Mouse (Mus musculus): Measurements from ENCODE around the gene Dhps. TPM values are rescaled to one million over a fixed set of nuclear protein-coding genes. Genes with fewer than 3 reads are reported as not detected.

The Dhps gene
- total RNA-seq, 1 experiment from 2014 or later = 15.5 TPM

GRCm38 (mm10) chr8:85122995-85123394 is 51.4 kb downstream of the Dhps start, which contains the start of gene Zfp791:
Gene Zfp791, minus strand, starts transcription at chr8:85123095.
- no peak for ATAC-seq (replicated peaks in 1 of 2; ENCODE audit: insufficient read depth in 1 of 2, low FRiP score in 2 of 2, low TSS enrichment in 1 of 2, low read depth in 1 of 2, poor library complexity in 2 of 2, severe bottlenecking in 2 of 2)

GRCm38 (mm10) chr8:85123691-85124090 is 52.1 kb downstream of the Dhps start:
- ATAC-seq (replicated peaks in 1 of 2; ENCODE audit: insufficient read depth in 1 of 2, low FRiP score in 2 of 2, low TSS enrichment in 1 of 2, low read depth in 1 of 2, poor library complexity in 2 of 2, severe bottlenecking in 2 of 2) = no peak

Other genes with a start within 250 kb of the Dhps start
- gene Dand5, start 248.9 kb upstream of the Dhps start, total RNA-seq (2017) = 3.8 and 7.4 TPM in 2 replicates
- gene Gadd45gip1, start 240.2 kb upstream of the Dhps start, total RNA-seq (2017) = 29.8 and 38.8 TPM in 2 replicates
- 27.4 and 32.7 TPM in 2 replicates for gene Rad23a, start 231.1 kb upstream of the Dhps start, total RNA-seq (2017)
- gene Calr, start 224.8 kb upstream of the Dhps start, total RNA-seq (2017) = 1,472 and 1,879 TPM in 2 replicates
- 108 and 126 TPM in 2 replicates for gene Farsa, start 214.8 kb upstream of the Dhps start, total RNA-seq (2017)
- gene Syce2, start 199.6 kb upstream of the Dhps start, total RNA-seq (2017) = 93.5 and 127 TPM in 2 replicates
- gene Gcdh, start 177.8 kb upstream of the Dhps start, total RNA-seq (2017) = 29.5 and 37.4 TPM in 2 replicates
- 4.1 and 30.6 TPM in 2 replicates for gene Klf1, start 169.8 kb upstream of the Dhps start, total RNA-seq (2017)
- gene Dnase2a, start 163.2 kb upstream of the Dhps start, total RNA-seq (2017) = 27.8 and 50.0 TPM in 2 replicates
- gene Mast1, start 134.4 kb upstream of the Dhps start, total RNA-seq (2017) = 0.10 TPM in 1 of 2 replicates, not detected in the other
- not detected in 2 replicates for gene Rtbdn, start 124.8 kb upstream of the Dhps start, total RNA-seq (2017)
- not detected in 2 replicates for gene Gm49661, start 102.3 kb upstream of the Dhps start, total RNA-seq (2017)
- 469 and 528 TPM in 2 replicates for gene Prdx2, start 102.2 kb upstream of the Dhps start, total RNA-seq (2017)
- gene Rnaseh2a, start 102.0 kb upstream of the Dhps start, total RNA-seq (2017) = 59.7 and 112 TPM in 2 replicates
- 208 and 220 TPM in 2 replicates for gene Junb, start 93.0 kb upstream of the Dhps start, total RNA-seq (2017)
- 17.9 and 18.5 TPM in 2 replicates for gene Hook2, start 81.2 kb upstream of the Dhps start, total RNA-seq (2017)
- gene Best2, start 57.2 kb upstream of the Dhps start, total RNA-seq (2017) = not detected in 2 replicates
- gene Asna1, start 46.5 kb upstream of the Dhps start, total RNA-seq (2017) = 34.1 and 49.6 TPM in 2 replicates
- gene Trir, start 44.9 kb upstream of the Dhps start, total RNA-seq (2017) = 219 and 245 TPM in 2 replicates
- gene Tnpo2, start 34.8 kb upstream of the Dhps start, total RNA-seq (2017) = 21.8 and 23.0 TPM in 2 replicates
- gene Fbxw9, start 11.7 kb upstream of the Dhps start, total RNA-seq (2017) = 6.1 and 7.1 TPM in 2 replicates
- not detected in 2 replicates for gene Gm5741, start 3.8 kb upstream of the Dhps start, total RNA-seq (2017)
- gene Wdr83os, start 9.0 kb downstream of the Dhps start, total RNA-seq (2017) = 37.1 and 51.9 TPM in 2 replicates
- 17.3 and 17.6 TPM in 2 replicates for gene Wdr83, start 9.5 kb downstream of the Dhps start, total RNA-seq (2017)
- 46.2 and 55.0 TPM in 2 replicates for gene Man2b1, start 11.5 kb downstream of the Dhps start, total RNA-seq (2017)
- gene Zfp791, start 51.3 kb downstream of the Dhps start, total RNA-seq (2017) = not detected in 2 replicates
- not detected in 2 replicates for gene Cks1brt, start 80.2 kb downstream of the Dhps start, total RNA-seq (2017)
- gene Olfr371, start 154.2 kb downstream of the Dhps start, total RNA-seq (2017) = not detected in 2 replicates
- gene Orc6, start 227.9 kb downstream of the Dhps start, total RNA-seq (2017) = 65.1 and 92.5 TPM in 2 replicates
- 117 and 119 TPM in 2 replicates for gene Vps35, start 228.0 kb downstream of the Dhps start, total RNA-seq (2017)